Mouse (Mus musculus) embryonic facial prominence, embryonic 11.5 days (tissue): ENCODE measurements around the gene Nbas. TPM values are rescaled to one million over a fixed set of nuclear protein-coding genes. Genes with fewer than 3 reads are reported as not detected.

ENCODE experiments used
- ATAC-seq: fragments of 200-750 bp; cut with Nextera tagmentation; replicated peaks from 2 replicates; pipeline ENCODE4 v1.8.0; 2017; ENCODE audit warnings: low read depth; ENCODE audit not compliant: insufficient number of reproducible peaks, low FRiP score, low TSS enrichment
- DNase-seq: peaks from one replicate; pipeline ENCODE4 v3.0.0-alpha.2; 2015; ENCODE audit warnings: low spot score
- H3K27ac ChIP-seq: fragments of 300-500 bp; sonication (generic); replicated peaks from 2 replicates; pipeline ENCODE4 v1.5.1; 2014; ENCODE audit warnings: mild to moderate bottlenecking, low read depth, low read length, control low read depth
- H3K27me3 ChIP-seq: fragments of 300-500 bp; sonication (generic); 2 replicates; pipeline ENCODE4 v1.6.1; 2014; ENCODE audit warnings: mild to moderate bottlenecking, low read length, moderate library complexity, mixed read lengths; ENCODE audit not compliant: control insufficient read depth, insufficient read depth
- H3K36me3 ChIP-seq: fragments of 300-500 bp; sonication (generic); replicated peaks from 2 replicates; pipeline ENCODE4 v1.6.1; 2014; ENCODE audit warnings: low read depth, mild to moderate bottlenecking, low read length, moderate library complexity, mixed read lengths; ENCODE audit not compliant: control insufficient read depth, insufficient read depth
- H3K4me1 ChIP-seq: fragments of 300-500 bp; sonication (generic); 2 replicates; pipeline ENCODE4 v1.6.1; 2014; ENCODE audit warnings: low read length, mixed read lengths; ENCODE audit not compliant: control insufficient read depth, insufficient read depth
- H3K4me2 ChIP-seq: fragments of 300-500 bp; sonication (generic); 2 replicates; pipeline ENCODE4 v1.6.1; 2014; ENCODE audit warnings: low read depth, mild to moderate bottlenecking, control low read depth, low read length, moderate library complexity
- H3K4me3 ChIP-seq: fragments of 300-500 bp; sonication (generic); 2 replicates; pipeline ENCODE4 v1.5.1; 2014; ENCODE audit warnings: low read depth, low read length, control low read depth
- H3K9ac ChIP-seq: fragments of 300-500 bp; sonication (generic); replicated peaks from 2 replicates; pipeline ENCODE4 v1.6.1; 2014; ENCODE audit warnings: mild to moderate bottlenecking, control low read depth, low read length
- H3K9me3 ChIP-seq: fragments of 300-500 bp; sonication (generic); replicated peaks from 2 replicates; pipeline ENCODE4 v1.6.1; 2016; ENCODE audit warnings: mild to moderate bottlenecking, low read length, inconsistent platforms, mixed read lengths; ENCODE audit not compliant: control insufficient read depth
- WGBS: fragments of 180-500 bp; shearing (Covaris S2); extraction: QIAGEN DNeasy Blood & Tissue Kit; methylation state at CpG from one replicate; pipeline ENCODE4 v1.1.7; 2014; 5-methylcytosine and 5-hydroxymethylcytosine counted together
- polyA plus RNA-seq: library from polyadenylated mRNA; unstranded; fragments of >200 nt; fragmentation: Nextera tagmentation; extraction: Ambion mirVana; gene quantifications from 2 replicates; pipeline ENCODE4 v1.2.1, GENCODE M21; 2014

Gene Nbas
- polyA plus RNA-seq, 1 experiment from 2014 or later = 14.3 TPM

GRCm38 (mm10) chr12:13410191-13410590 lies 141.3 kb downstream of the Nbas start:
- H3K4me1 ChIP-seq = no peaks in the 10 kb centered on the region
- no peaks in the 10 kb centered on the region for H3K9me3 ChIP-seq
- no peak overlapping the region for H3K4me2 ChIP-seq
- no peak overlapping the region for H3K27ac ChIP-seq
- DNase-seq (no peak), ATAC-seq (no peak)
- H3K4me3 ChIP-seq = no peak overlapping the region
- H3K9ac ChIP-seq = no peak overlapping the region
- H3K36me3 ChIP-seq = no peaks in the 10 kb centered on the region
- H3K27me3 ChIP-seq = no peaks in the 10 kb centered on the region

- WGBS = 91% methylated on average over 2 of the region's 2 CpGs
- H3K4me3 ChIP-seq = no peak overlapping the region
- DNase-seq = no peak
- H3K4me1 ChIP-seq = no peaks in the 10 kb centered on the region
- no peak overlapping the region for H3K9ac ChIP-seq
- H3K27ac ChIP-seq = no peak overlapping the region
- no peak overlapping the region for H3K4me2 ChIP-seq
- H3K27me3 ChIP-seq = no peaks in the 10 kb centered on the region
- H3K9me3 ChIP-seq = no peaks in the 10 kb centered on the region
- H3K36me3 ChIP-seq = no peaks in the 10 kb centered on the region
- ATAC-seq = no peak
Measured at GRCm38 (mm10) chr12:13418651-13419050, 149.7 kb downstream of the Nbas start.

GRCm38 (mm10) chr12:13430219-13430618 lies 161.3 kb downstream of the Nbas start:
- Histone ChIP-seq H3K4me1 (no peaks in the 10 kb centered on the region), H3K36me3 (no peaks in the 10 kb centered on the region), H3K4me3 (no peak overlapping the region), H3K27me3 (no peaks in the 10 kb centered on the region), H3K9me3 (no peaks in the 10 kb centered on the region), H3K27ac (no peak overlapping the region), H3K4me2 (no peak overlapping the region), H3K9ac (no peak overlapping the region)
- ATAC-seq (no peak), DNase-seq (no peak)
- 82% methylated on average over 1 of the region's 1 CpGs for WGBS

GRCm38 (mm10) chr12:13444653-13445431 lies 175.9 kb downstream of the Nbas start:
- H3K9me3 ChIP-seq = no peaks in the 10 kb centered on the region
- H3K4me2 ChIP-seq = no peak overlapping the region
- H3K4me3 ChIP-seq = no peak overlapping the region
- H3K27me3 ChIP-seq = no peaks in the 10 kb centered on the region
- no peak for DNase-seq
- no peak overlapping the region for H3K27ac ChIP-seq
- ATAC-seq = no peak
- WGBS = 77% methylated on average over 4 of the region's 4 CpGs
- H3K9ac ChIP-seq = no peak overlapping the region
- H3K4me1 ChIP-seq = no peaks in the 10 kb centered on the region
- H3K36me3 ChIP-seq = no peaks in the 10 kb centered on the region

DNA sequence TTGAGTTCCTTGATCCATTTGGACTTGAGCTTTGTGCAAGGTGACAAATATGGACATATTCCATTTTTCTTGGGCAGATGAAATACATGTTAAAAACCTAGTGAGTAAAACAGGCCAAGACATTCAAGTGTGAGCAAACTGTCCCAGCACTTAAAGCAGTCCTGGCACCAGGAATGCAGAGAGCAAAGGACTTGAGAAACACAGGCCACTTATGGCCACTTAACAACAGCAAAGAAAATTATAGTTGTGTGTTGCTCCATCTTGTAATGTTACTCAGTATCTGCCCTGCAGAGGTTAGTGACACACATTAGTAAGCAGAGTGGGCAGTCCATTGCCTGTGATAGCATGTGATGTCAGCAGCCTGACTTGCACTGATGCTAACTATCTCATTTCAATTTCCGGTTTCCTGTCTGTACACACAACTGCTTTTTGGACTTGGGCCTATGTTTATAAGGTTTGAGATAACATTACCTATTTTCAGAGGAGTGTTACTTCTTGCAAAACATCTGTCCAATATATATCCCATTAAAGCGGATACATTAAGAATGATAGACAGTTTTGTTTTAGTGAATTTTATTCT lies 176.6 kb downstream of the Nbas start:
- Histone ChIP-seq H3K4me1 (no peaks in the 10 kb centered on the region), H3K9ac (no peak overlapping the region), H3K4me2 (no peak overlapping the region), H3K36me3 (no peaks in the 10 kb centered on the region), H3K9me3 (no peaks in the 10 kb centered on the region), H3K4me3 (no peak overlapping the region), H3K27me3 (no peaks in the 10 kb centered on the region), H3K27ac (no peak overlapping the region)
- no peak for ATAC-seq
- no peak for DNase-seq
- WGBS = 89% methylated on average over 2 of the region's 2 CpGs

DNA sequence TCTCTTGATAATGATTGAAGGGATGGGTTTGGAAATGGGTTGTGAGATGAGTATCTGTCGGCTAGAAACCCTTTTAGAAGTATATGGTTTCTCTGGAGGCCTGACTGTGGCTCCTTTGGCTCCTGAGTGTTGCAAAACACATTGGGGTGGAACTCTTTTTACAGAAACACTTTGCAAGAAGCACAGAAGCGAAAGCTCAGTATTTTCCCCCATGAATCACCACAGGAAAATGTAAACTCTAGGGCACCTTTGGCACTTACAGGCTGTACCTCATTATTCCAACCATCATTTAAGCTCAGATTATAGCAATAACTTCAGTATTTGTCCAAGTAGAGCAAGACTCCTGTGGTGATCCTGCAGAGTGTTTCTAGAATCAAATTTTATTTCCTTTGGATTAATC lies 180.0 kb downstream of the Nbas start:
- Histone ChIP-seq H3K4me2 (no peak overlapping the region), H3K9ac (no peak overlapping the region), H3K9me3 (no peaks in the 10 kb centered on the region), H3K36me3 (no peaks in the 10 kb centered on the region), H3K4me3 (no peak overlapping the region), H3K27me3 (no peaks in the 10 kb centered on the region), H3K27ac (no peak overlapping the region), H3K4me1 (no peaks in the 10 kb centered on the region)
- DNase-seq (no peak), ATAC-seq (no peak)
- WGBS = 75% methylated on average over 2 of the region's 2 CpGs

- DNase-seq = no peak
- ATAC-seq = no peak
- WGBS = 89% methylated on average over 2 of the region's 2 CpGs
- Histone ChIP-seq H3K9ac (no peak overlapping the region), H3K4me2 (no peak overlapping the region), H3K27ac (no peak overlapping the region), H3K4me3 (no peak overlapping the region), H3K9me3 (no peaks in the 10 kb centered on the region), H3K36me3 (no peaks in the 10 kb centered on the region), H3K27me3 (no peaks in the 10 kb centered on the region), H3K4me1 (no peaks in the 10 kb centered on the region)
Measured at GRCm38 (mm10) chr12:13452050-13452449, 183.1 kb downstream of the Nbas start.

DNA sequence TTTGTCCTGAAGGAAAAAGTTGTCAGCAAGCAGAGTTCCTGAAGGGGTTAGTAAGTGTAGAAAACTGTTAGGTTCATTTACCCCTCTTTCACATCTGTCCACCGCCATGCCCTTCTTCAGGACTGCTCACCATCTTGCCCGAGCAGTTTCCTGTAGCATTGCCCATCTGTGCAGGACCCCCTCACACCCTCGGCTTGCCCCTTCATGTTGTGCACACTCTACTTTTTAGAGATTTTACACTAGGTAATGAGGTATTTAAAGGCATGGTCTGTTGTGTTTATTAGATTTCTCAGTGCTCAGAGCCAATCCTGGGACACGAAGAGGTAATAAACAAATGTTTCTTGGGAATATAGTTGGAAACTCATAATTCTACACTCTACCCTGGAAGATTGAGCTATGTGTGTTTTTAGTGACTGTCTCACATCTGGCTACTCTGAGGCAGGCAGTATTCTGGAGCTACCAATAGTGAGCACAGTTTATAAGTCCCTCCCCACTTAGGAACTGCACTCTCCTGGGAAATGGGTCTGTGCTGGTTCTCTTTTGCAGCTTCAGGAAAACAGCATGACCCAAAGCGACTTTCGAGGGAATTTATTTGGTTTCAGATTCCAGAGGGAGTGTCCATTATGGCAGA lies 191.4 kb downstream of the Nbas start:
- no peak overlapping the region for H3K4me3 ChIP-seq
- H3K4me2 ChIP-seq = no peak overlapping the region
- no peak overlapping the region for H3K9ac ChIP-seq
- H3K4me1 ChIP-seq = no peaks in the 10 kb centered on the region
- DNase-seq = no peak
- H3K27me3 ChIP-seq = no peaks in the 10 kb centered on the region
- 83% methylated on average over 6 of the region's 6 CpGs for WGBS
- H3K9me3 ChIP-seq = no peaks in the 10 kb centered on the region
- ATAC-seq = no peak
- no peaks in the 10 kb centered on the region for H3K36me3 ChIP-seq
- no peak overlapping the region for H3K27ac ChIP-seq
